Mouse (Mus musculus): Measurements from ENCODE around the gene Otud3. TPM values are rescaled to one million over a fixed set of nuclear protein-coding genes. Genes with fewer than 3 reads are reported as not detected.
A peak's percentile ranks its signal among the peaks of the same experiment; 100 is the strongest.

Gene Otud3
- polyA plus RNA-seq (2014; fragmentation: Nextera tagmentation; extraction: Ambion mirVana), result 2.3 and 2.4 TPM in 2 replicates

DNA sequence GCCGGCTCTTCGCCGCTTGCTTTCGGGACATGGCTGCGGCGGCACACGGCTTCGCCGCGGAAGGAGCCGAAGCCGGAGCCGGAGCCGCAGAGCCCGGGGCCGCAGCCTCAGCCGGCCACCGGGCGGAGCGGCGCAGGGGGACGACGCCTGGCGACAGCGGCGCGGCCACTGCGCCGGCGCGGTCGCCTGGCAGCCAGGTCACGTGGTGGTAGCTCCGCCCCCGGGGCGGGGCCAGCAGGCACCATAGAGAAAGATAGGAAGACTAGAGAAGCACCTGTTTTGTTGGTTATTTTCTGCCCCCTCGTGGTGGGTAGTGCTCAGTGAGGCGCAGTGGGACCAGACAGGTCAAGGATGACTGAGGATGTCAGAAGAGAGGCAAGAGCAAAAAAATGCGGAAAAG is at the start of gene Otud3:
Gene Otud3 (minus strand): TSS at position 149 of the 400 bp plus-strand sequence.
- DNase-seq (ENCODE audit: low spot score) (peak; percentile 96), ATAC-seq (peak; percentile 98)
- Histone ChIP-seq H3K9me3 (replicated peaks; ENCODE audit: control insufficient read depth, low read length) (no peaks in the 10 kb centered on the region), H3K27me3 (replicated peaks; ENCODE audit: control insufficient read depth, insufficient read depth, low read length) (no peaks in the 10 kb centered on the region), H3K4me2 (ENCODE audit: low read length) (peak within 1 kb of the TSS; percentile 98), H3K27ac (ENCODE audit: low read depth, low read length) (peak within 1 kb of the TSS; percentile 48; the same call in 1 of the 2 replicates), H3K36me3 (ENCODE audit: control insufficient read depth, insufficient read depth, low read length) (peaks cover 7% of the 10 kb centered on the region; the same call in 1 of the 2 replicates), H3K4me1 (ENCODE audit: control insufficient read depth, insufficient read depth, low read length) (peaks cover 10% of the 10 kb centered on the region), H3K4me3 (ENCODE audit: low read depth, low read length) (peak within 1 kb of the TSS; percentile 96), H3K9ac (ENCODE audit: low read length) (peak within 1 kb of the TSS; percentile 93)
- under 1% methylated on average over 39 of the region's 39 CpGs for WGBS

- H3K9ac ChIP-seq (ENCODE audit: low read length), result no peak overlapping the region
- H3K4me2 ChIP-seq (ENCODE audit: low read length), result no peak overlapping the region
- H3K27ac ChIP-seq (ENCODE audit: low read depth, low read length), result no peak overlapping the region
- H3K4me1 ChIP-seq (ENCODE audit: control insufficient read depth, insufficient read depth, low read length), result no peaks in the 10 kb centered on the region
- no peaks in the 10 kb centered on the region for H3K36me3 ChIP-seq (ENCODE audit: control insufficient read depth, insufficient read depth, low read length)
- WGBS, result 89% methylated on average over 5 of the region's 5 CpGs
- no peak for DNase-seq (ENCODE audit: low spot score)
- no peak for ATAC-seq
- no peaks in the 10 kb centered on the region for H3K27me3 ChIP-seq (replicated peaks; ENCODE audit: control insufficient read depth, insufficient read depth, low read length)
- no peak overlapping the region for H3K4me3 ChIP-seq (ENCODE audit: low read depth, low read length)
- no peaks in the 10 kb centered on the region for H3K9me3 ChIP-seq (replicated peaks; ENCODE audit: control insufficient read depth, low read length)
Observed at GRCm38 (mm10) chr4:138962719-138963118, 49.0 kb upstream of the Otud3 start.

GRCm38 (mm10) chr4:138959926-138960325 is 46.2 kb upstream of the Otud3 start:
- no peaks in the 10 kb centered on the region for H3K9me3 ChIP-seq (replicated peaks; ENCODE audit: control insufficient read depth, low read length)
- no peak for ATAC-seq
- H3K27me3 ChIP-seq (replicated peaks; ENCODE audit: control insufficient read depth, insufficient read depth, low read length), result no peaks in the 10 kb centered on the region
- H3K4me2 ChIP-seq (ENCODE audit: low read length), result no peak overlapping the region
- H3K4me3 ChIP-seq (ENCODE audit: low read depth, low read length), result no peak overlapping the region
- H3K4me1 ChIP-seq (ENCODE audit: control insufficient read depth, insufficient read depth, low read length), result no peaks in the 10 kb centered on the region
- H3K36me3 ChIP-seq (ENCODE audit: control insufficient read depth, insufficient read depth, low read length), result no peaks in the 10 kb centered on the region
- H3K27ac ChIP-seq (ENCODE audit: low read depth, low read length), result no peak overlapping the region
- no peak for DNase-seq (ENCODE audit: low spot score)
- WGBS, result 73% methylated on average over 7 of the region's 7 CpGs
- no peak overlapping the region for H3K9ac ChIP-seq (ENCODE audit: low read length)

DNA sequence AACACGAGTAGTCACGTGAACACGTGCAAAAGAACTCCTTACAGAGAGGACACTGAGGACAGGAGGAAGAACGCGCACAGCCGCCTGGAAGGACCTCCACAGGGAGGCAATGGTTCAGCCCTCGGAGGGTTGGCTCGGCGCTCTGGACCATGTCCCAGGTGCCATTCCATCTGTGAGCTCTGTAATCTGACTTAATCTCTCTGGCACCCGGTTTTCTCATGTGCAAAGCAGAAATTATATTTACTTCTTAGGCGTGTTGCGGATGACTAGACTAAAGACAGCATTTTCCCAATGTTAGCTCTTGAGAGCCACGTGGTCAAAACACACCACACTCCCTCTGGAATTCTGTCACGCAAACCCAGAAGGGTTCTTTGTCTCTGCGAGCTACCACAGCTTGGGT is 45.4 kb upstream of the Otud3 start:
- Histone ChIP-seq H3K27me3 (replicated peaks; ENCODE audit: control insufficient read depth, insufficient read depth, low read length) (no peaks in the 10 kb centered on the region), H3K9me3 (replicated peaks; ENCODE audit: control insufficient read depth, low read length) (no peaks in the 10 kb centered on the region), H3K36me3 (ENCODE audit: control insufficient read depth, insufficient read depth, low read length) (no peaks in the 10 kb centered on the region), H3K4me1 (ENCODE audit: control insufficient read depth, insufficient read depth, low read length) (no peaks in the 10 kb centered on the region), H3K27ac (ENCODE audit: low read depth, low read length) (no peak overlapping the region), H3K4me3 (ENCODE audit: low read depth, low read length) (no peak overlapping the region), H3K9ac (ENCODE audit: low read length) (no peak overlapping the region), H3K4me2 (ENCODE audit: low read length) (no peak overlapping the region)
- WGBS, result 88% methylated on average over 15 of the region's 15 CpGs
- no peak for DNase-seq (ENCODE audit: low spot score)
- no peak for ATAC-seq

DNA sequence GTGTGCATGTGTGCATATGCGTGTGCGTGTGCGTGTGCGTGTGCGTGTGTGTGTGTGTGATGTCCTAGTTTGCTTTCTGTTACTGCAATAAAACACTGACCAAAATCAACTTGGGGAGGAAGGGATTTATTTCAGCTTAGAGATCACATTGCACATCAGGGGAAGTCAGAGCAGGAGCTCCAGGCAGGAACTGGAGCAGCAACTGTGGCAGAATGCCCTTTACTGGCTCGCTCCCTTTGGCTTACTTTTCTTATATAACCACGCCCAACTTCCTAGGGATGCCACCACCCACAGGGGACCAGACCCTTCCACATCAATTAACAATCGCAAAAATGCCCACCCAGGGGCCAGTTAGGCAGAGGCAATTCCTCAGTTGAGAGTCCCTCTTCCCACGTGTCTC is 44.9 kb upstream of the Otud3 start:
- Histone ChIP-seq H3K4me3 (ENCODE audit: low read depth, low read length) (no peak overlapping the region), H3K9me3 (replicated peaks; ENCODE audit: control insufficient read depth, low read length) (no peaks in the 10 kb centered on the region), H3K27ac (ENCODE audit: low read depth, low read length) (no peak overlapping the region), H3K4me2 (ENCODE audit: low read length) (no peak overlapping the region), H3K36me3 (ENCODE audit: control insufficient read depth, insufficient read depth, low read length) (no peaks in the 10 kb centered on the region), H3K27me3 (replicated peaks; ENCODE audit: control insufficient read depth, insufficient read depth, low read length) (no peaks in the 10 kb centered on the region), H3K4me1 (ENCODE audit: control insufficient read depth, insufficient read depth, low read length) (no peaks in the 10 kb centered on the region), H3K9ac (ENCODE audit: low read length) (no peak overlapping the region)
- ATAC-seq (no peak), DNase-seq (ENCODE audit: low spot score) (no peak)
- 83% methylated on average over 9 of the region's 9 CpGs for WGBS

DNA sequence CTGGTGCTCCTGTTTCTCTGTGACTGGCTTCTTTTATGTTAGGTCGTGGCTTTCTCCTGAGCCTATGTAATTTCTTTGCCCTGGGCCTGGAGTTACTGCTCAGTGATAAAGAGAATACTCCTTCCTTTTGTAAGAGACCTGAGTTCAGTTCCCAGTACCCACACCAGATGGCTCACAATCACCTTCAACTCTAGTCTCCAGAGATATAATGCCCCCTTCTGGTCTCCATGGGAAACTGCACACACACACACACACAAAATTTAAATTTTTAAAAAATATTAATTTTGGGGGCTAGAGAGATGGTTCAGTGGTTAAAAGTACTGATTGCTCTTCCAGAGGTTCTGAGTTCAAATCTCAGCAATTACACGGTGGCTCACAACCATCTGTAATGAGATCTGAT is 34.5 kb upstream of the Otud3 start:
- no peak overlapping the region for H3K9ac ChIP-seq (ENCODE audit: low read length)
- no peak overlapping the region for H3K4me2 ChIP-seq (ENCODE audit: low read length)
- H3K9me3 ChIP-seq (replicated peaks; ENCODE audit: control insufficient read depth, low read length), result no peaks in the 10 kb centered on the region
- no peaks in the 10 kb centered on the region for H3K4me1 ChIP-seq (ENCODE audit: control insufficient read depth, insufficient read depth, low read length)
- ATAC-seq (no peak), DNase-seq (ENCODE audit: low spot score) (no peak)
- H3K4me3 ChIP-seq (ENCODE audit: low read depth, low read length), result no peak overlapping the region
- no peaks in the 10 kb centered on the region for H3K36me3 ChIP-seq (ENCODE audit: control insufficient read depth, insufficient read depth, low read length)
- no peak overlapping the region for H3K27ac ChIP-seq (ENCODE audit: low read depth, low read length)
- H3K27me3 ChIP-seq (replicated peaks; ENCODE audit: control insufficient read depth, insufficient read depth, low read length), result no peaks in the 10 kb centered on the region
- 81% methylated on average over 2 of the region's 2 CpGs for WGBS

DNA sequence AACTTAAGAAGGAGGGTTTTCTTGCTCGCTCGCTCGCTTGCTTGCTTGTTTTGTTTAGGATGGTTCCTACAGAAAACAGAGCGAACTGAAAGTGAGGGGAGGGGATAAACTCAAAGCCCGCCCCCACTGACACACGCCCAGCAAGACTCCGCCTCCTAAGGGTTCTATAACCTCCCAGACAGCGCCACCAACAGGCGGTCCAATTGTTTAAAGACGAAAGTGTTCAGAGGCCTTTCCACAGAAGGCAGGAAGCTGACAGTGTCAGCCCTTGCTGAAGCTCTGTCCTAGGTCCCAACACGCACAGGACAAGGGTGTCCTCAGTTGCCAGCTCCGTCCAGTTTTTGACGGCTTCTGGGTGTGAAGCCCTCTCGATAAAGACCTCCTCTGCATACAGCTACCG is 30.0 kb upstream of the Otud3 start:
- Histone ChIP-seq H3K36me3 (ENCODE audit: control insufficient read depth, insufficient read depth, low read length) (no peaks in the 10 kb centered on the region), H3K4me1 (ENCODE audit: control insufficient read depth, insufficient read depth, low read length) (no peaks in the 10 kb centered on the region), H3K27me3 (replicated peaks; ENCODE audit: control insufficient read depth, insufficient read depth, low read length) (no peaks in the 10 kb centered on the region), H3K9me3 (replicated peaks; ENCODE audit: control insufficient read depth, low read length) (no peaks in the 10 kb centered on the region), H3K4me2 (ENCODE audit: low read length) (no peak overlapping the region), H3K4me3 (ENCODE audit: low read depth, low read length) (no peak overlapping the region), H3K9ac (ENCODE audit: low read length) (no peak overlapping the region), H3K27ac (ENCODE audit: low read depth, low read length) (no peak overlapping the region)
- WGBS, result 27% methylated on average over 15 of the region's 15 CpGs
- ATAC-seq, result no peak
- DNase-seq (ENCODE audit: low spot score), result peak; percentile 59

GRCm38 (mm10) chr4:138941966-138942365 is 28.2 kb upstream of the Otud3 start:
- Histone ChIP-seq H3K4me3 (ENCODE audit: low read depth, low read length) (no peak overlapping the region), H3K36me3 (ENCODE audit: control insufficient read depth, insufficient read depth, low read length) (no peaks in the 10 kb centered on the region), H3K4me1 (ENCODE audit: control insufficient read depth, insufficient read depth, low read length) (no peaks in the 10 kb centered on the region), H3K4me2 (ENCODE audit: low read length) (no peak overlapping the region), H3K9ac (ENCODE audit: low read length) (no peak overlapping the region), H3K9me3 (replicated peaks; ENCODE audit: control insufficient read depth, low read length) (no peaks in the 10 kb centered on the region), H3K27ac (ENCODE audit: low read depth, low read length) (no peak overlapping the region), H3K27me3 (replicated peaks; ENCODE audit: control insufficient read depth, insufficient read depth, low read length) (no peaks in the 10 kb centered on the region)
- ATAC-seq (no peak), DNase-seq (ENCODE audit: low spot score) (no peak)
- WGBS, result 61% methylated on average over 6 of the region's 6 CpGs

- H3K27ac ChIP-seq (ENCODE audit: low read depth, low read length), result no peak overlapping the region
- H3K9me3 ChIP-seq (replicated peaks; ENCODE audit: control insufficient read depth, low read length), result no peaks in the 10 kb centered on the region
- H3K36me3 ChIP-seq (ENCODE audit: control insufficient read depth, insufficient read depth, low read length), result no peaks in the 10 kb centered on the region
- 45% methylated on average over 7 of the region's 7 CpGs for WGBS
- no peak overlapping the region for H3K4me3 ChIP-seq (ENCODE audit: low read depth, low read length)
- H3K27me3 ChIP-seq (replicated peaks; ENCODE audit: control insufficient read depth, insufficient read depth, low read length), result no peaks in the 10 kb centered on the region
- no peak overlapping the region for H3K4me2 ChIP-seq (ENCODE audit: low read length)
- ATAC-seq (no peak), DNase-seq (ENCODE audit: low spot score) (no peak)
- H3K9ac ChIP-seq (ENCODE audit: low read length), result no peak overlapping the region
- no peaks in the 10 kb centered on the region for H3K4me1 ChIP-seq (ENCODE audit: control insufficient read depth, insufficient read depth, low read length)
Observed at GRCm38 (mm10) chr4:138941401-138941800, 27.7 kb upstream of the Otud3 start.

All from forebrain, embryonic 14.5 days (tissue).